Mouse (Mus musculus): ENCODE results near the gene Stx12.

- TF ChIP-seq CTCF (IDR thresholded peaks at IDR 0.05; ENCODE audit: borderline replicate concordance, extremely low read depth, insufficient read depth, insufficient read length) (no peak), POLR2A (IDR thresholded peaks at IDR 0.05; ENCODE audit: borderline replicate concordance, extremely low read depth, insufficient read depth, insufficient read length, poor library complexity, severe bottlenecking) (no peak)
These were observed 79.2 kb downstream of the Stx12 start for GRCm38 (mm10) chr4:132805146-132805545.

Measured in brain, embryonic 14.5 days (tissue).